Mouse (Mus musculus) kidney, adult 2 months (tissue): ENCODE measurements at regions not wholly inside any gene's neighbourhood (a gene's known extent, or its start where the extent isn't known, plus 50 kb on each side); places are given as distances from the start of the nearest gene placed in this dataset.

ENCODE experiments used
- CTCF ChIP-seq: fragments of 200-500 bp; conservative IDR thresholded peaks from 2 replicates; pipeline ENCODE4 v1.5.1; 2011; ENCODE audit warnings: low read depth, mild to moderate bottlenecking, control low read depth, low read length, moderate library complexity, mixed read lengths; ENCODE audit not compliant: insufficient read depth, insufficient read length
- POLR2A ChIP-seq: fragments of 200-500 bp; IDR thresholded peaks from one replicate; pipeline ENCODE4 v1.6.1; 2011; ENCODE audit warnings: low read depth, low read length, control low read depth

DNA sequence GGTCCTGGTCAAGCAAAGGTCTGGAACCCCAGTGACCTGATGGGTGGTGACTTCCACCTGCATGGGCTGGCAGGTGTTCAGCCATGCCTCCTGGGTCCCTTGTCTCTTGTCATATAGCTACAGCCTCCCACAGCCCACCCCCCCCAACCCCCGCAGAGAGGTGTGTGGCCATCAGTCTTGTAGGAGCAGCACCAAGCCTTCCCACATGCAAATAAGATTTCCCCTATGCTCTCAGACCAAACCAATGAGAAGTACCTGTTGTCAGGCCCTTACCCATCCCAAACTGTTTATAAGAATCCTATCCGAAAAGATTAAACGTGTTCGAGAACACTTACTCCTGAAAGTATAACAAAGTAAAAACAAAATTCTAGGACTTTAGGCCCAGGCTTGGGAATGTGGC, 114.8 kb upstream of the 2610301B20Rik start:
- TF ChIP-seq CTCF (no peak), POLR2A (no peak)
